12 mouse cellular contexts compared by ENCODE assay signal in genomic region chr1:38268246-38269042, GRCm38 (mm10).
DNase-seq lines count a peak whose midpoint lies in the region; ATAC-seq and TF ChIP-seq lines count a peak whose summit lies in the region.
"Had no signal": no experiment of that assay in that cellular context is flagged by ENCODE, and none has a peak within 500 bp of the region (broad histone marks: within the 10 kb centered on the region; RNA-seq: fewer than 3 reads in every experiment).

No protein-coding gene starts in this region.

- no peak overlapping the region for H3K4me3 ChIP-seq in forebrain, embryonic 10.5 days
- no peak overlapping the region for H3K4me3 ChIP-seq in forebrain, embryonic 11.5 days (ENCODE audit: low read depth, low read length)
- no peak overlapping the region for H3K4me3 ChIP-seq in hindbrain, embryonic 13.5 days
- H3K4me3 ChIP-seq in neural tube, embryonic 14.5 days (ENCODE audit: low read depth, low read length): no peak overlapping the region
- no peak overlapping the region for H3K4me3 ChIP-seq in cerebellum, adult 2 months (replicated peaks; ENCODE audit: insufficient read depth, low read depth, low read length)
- H3K4me3 ChIP-seq: embryonic facial prominence, embryonic 15.5 days had no signal

- no peak for DNase-seq in forebrain, embryonic 10.5 days (ENCODE audit: extremely low spot score, low spot score)
- DNase-seq in forebrain, embryonic 11.5 days (ENCODE audit: low spot score): no peak
- DNase-seq in kidney, postnatal 36 days: peak; percentile 4 to 6
- no peak for DNase-seq in kidney, adult 9 months
- DNase-seq in cerebellum, adult 2 months: no peak
- DNase-seq in thymus, adult 18-20 months: no peak
- DNase-seq: kidney, adult 18-20 months; lung, adult 2 months; thymus, postnatal 25 days had no signal

- ATAC-seq in forebrain, embryonic 11.5 days (replicated peaks; ENCODE audit: low FRiP score): no peak
- no peak for ATAC-seq in hindbrain, embryonic 13.5 days (ENCODE audit: low FRiP score)
- peak; percentile 33; the same call in 1 of the 2 replicates for ATAC-seq in neural tube, embryonic 14.5 days (ENCODE audit: low read depth)

- no peak for TF ChIP-seq CTCF in cerebellum, adult 2 months (IDR thresholded peaks at IDR 0.05; ENCODE audit: borderline replicate concordance, insufficient read depth, low read depth, low read length)

- TF ChIP-seq POLR2A in cerebellum, adult 2 months (IDR thresholded peaks at IDR 0.05; ENCODE audit: borderline replicate concordance, insufficient read depth, low read length): no peak

- H3K36me3 ChIP-seq in forebrain, embryonic 10.5 days (replicated peaks): peaks cover 18% of the 10 kb centered on the region
- no peaks in the 10 kb centered on the region for H3K36me3 ChIP-seq in forebrain, embryonic 11.5 days (ENCODE audit: control insufficient read depth, insufficient read depth, low read length)
- peaks cover 12% of the 10 kb centered on the region for H3K36me3 ChIP-seq in hindbrain, embryonic 13.5 days
- no peaks in the 10 kb centered on the region for H3K36me3 ChIP-seq in neural tube, embryonic 14.5 days (ENCODE audit: control insufficient read depth, insufficient read depth, low read length)
- H3K36me3 ChIP-seq: embryonic facial prominence, embryonic 15.5 days had no signal

- no peaks in the 10 kb centered on the region for H3K27me3 ChIP-seq in forebrain, embryonic 10.5 days (ENCODE audit: poor library complexity, severe bottlenecking)
- H3K27me3 ChIP-seq in forebrain, embryonic 11.5 days (ENCODE audit: control insufficient read depth, insufficient read depth, low read length): no peaks in the 10 kb centered on the region
- no peaks in the 10 kb centered on the region for H3K27me3 ChIP-seq in hindbrain, embryonic 13.5 days
- no peaks in the 10 kb centered on the region for H3K27me3 ChIP-seq in neural tube, embryonic 14.5 days (ENCODE audit: control insufficient read depth, insufficient read depth, low read length)
- no peaks in the 10 kb centered on the region for H3K27me3 ChIP-seq in cerebellum, adult 2 months (ENCODE audit: control insufficient read depth, insufficient read depth, low read length)
- H3K27me3 ChIP-seq: embryonic facial prominence, embryonic 15.5 days had no signal

- WGBS in forebrain, embryonic 10.5 days: 86% methylated on average over 20 of the region's 20 CpGs
- 68% methylated on average over 20 of the region's 20 CpGs for WGBS in forebrain, embryonic 11.5 days
- 42% methylated on average over 20 of the region's 20 CpGs for WGBS in hindbrain, embryonic 13.5 days
- 32% methylated on average over 20 of the region's 20 CpGs for WGBS in neural tube, embryonic 14.5 days
- 73% methylated on average over 20 of the region's 20 CpGs for WGBS in cerebellum, adult 2 months

- no peak overlapping the region for H3K9ac ChIP-seq in forebrain, embryonic 11.5 days (ENCODE audit: low read length)
- H3K9ac ChIP-seq in hindbrain, embryonic 13.5 days: no peak overlapping the region
- H3K9ac ChIP-seq in neural tube, embryonic 14.5 days (replicated peaks; ENCODE audit: low read depth, low read length): no peak overlapping the region
- H3K9ac ChIP-seq: embryonic facial prominence, embryonic 15.5 days had no signal

- H3K4me2 ChIP-seq in forebrain, embryonic 11.5 days (ENCODE audit: low read depth, low read length, severe bottlenecking): no peak overlapping the region
- no peak overlapping the region for H3K4me2 ChIP-seq in hindbrain, embryonic 13.5 days
- H3K4me2 ChIP-seq in neural tube, embryonic 14.5 days (ENCODE audit: low read depth, low read length): no peak overlapping the region; the same call in 1 of the 2 replicates
- H3K4me2 ChIP-seq: embryonic facial prominence, embryonic 15.5 days had no signal

- 0 out of 2 replicates have a peak overlapping the region, but pooled peaks have one; percentile 17 for H3K27ac ChIP-seq in forebrain, embryonic 10.5 days
- H3K27ac ChIP-seq in forebrain, embryonic 11.5 days (ENCODE audit: low read depth, low read length): no peak overlapping the region
- peak overlapping the region; percentile 81 for H3K27ac ChIP-seq in hindbrain, embryonic 13.5 days
- H3K27ac ChIP-seq in neural tube, embryonic 14.5 days (ENCODE audit: low read depth, low read length): peak overlapping the region; percentile 52
- no peak overlapping the region for H3K27ac ChIP-seq in cerebellum, adult 2 months (ENCODE audit: insufficient read depth, low read length)
- H3K27ac ChIP-seq: embryonic facial prominence, embryonic 15.5 days had no signal

- 0 out of 2 replicates have a peak, but pooled peaks cover 7% of the 10 kb centered on the region for H3K9me3 ChIP-seq in forebrain, embryonic 10.5 days
- peaks cover 3% of the 10 kb centered on the region; the same call in 1 of the 2 replicates for H3K9me3 ChIP-seq in forebrain, embryonic 11.5 days (ENCODE audit: control insufficient read depth, low read length)
- H3K9me3 ChIP-seq in hindbrain, embryonic 13.5 days: no peaks in the 10 kb centered on the region
- no peaks in the 10 kb centered on the region for H3K9me3 ChIP-seq in neural tube, embryonic 14.5 days (ENCODE audit: control insufficient read depth, low read length)
- H3K9me3 ChIP-seq: embryonic facial prominence, embryonic 15.5 days had no signal

- peaks cover 16% of the 10 kb centered on the region for H3K4me1 ChIP-seq in forebrain, embryonic 10.5 days
- no peaks in the 10 kb centered on the region; the same call in 1 of the 2 replicates for H3K4me1 ChIP-seq in forebrain, embryonic 11.5 days (replicated peaks; ENCODE audit: control insufficient read depth, insufficient read depth, low read length)
- peaks cover 27% of the 10 kb centered on the region for H3K4me1 ChIP-seq in hindbrain, embryonic 13.5 days (replicated peaks)
- peaks cover 17% of the 10 kb centered on the region; the same call in 1 of the 2 replicates for H3K4me1 ChIP-seq in neural tube, embryonic 14.5 days (ENCODE audit: control insufficient read depth, insufficient read depth, low read length)
- peaks cover 2% of the 10 kb centered on the region; the same call in 1 of the 2 replicates for H3K4me1 ChIP-seq in cerebellum, adult 2 months (ENCODE audit: control insufficient read depth, insufficient read depth, low read length)

Comparison
In these comparisons a context has a peak if more than half of its experiments do, and no peak if none do; other contexts are left out.
1. DNase-seq: peak in kidney, postnatal 36 days (2 of 2); none in forebrain, embryonic 10.5 days (single experiment), forebrain, embryonic 11.5 days (single experiment), kidney, adult 9 months (single experiment), cerebellum, adult 2 months (0 of 2) and thymus, adult 18-20 months (0 of 2).
2. H3K27ac ChIP-seq: peak in forebrain, embryonic 10.5 days (single experiment), hindbrain, embryonic 13.5 days (single experiment) and neural tube, embryonic 14.5 days (single experiment); none in forebrain, embryonic 11.5 days (single experiment) and cerebellum, adult 2 months (single experiment).